Mouse (Mus musculus) limb, embryonic 10.5 days (tissue): Measurements from ENCODE around the gene Gm13128. TPM values are rescaled to one million over a fixed set of nuclear protein-coding genes. Genes with fewer than 3 reads are reported as not detected.
"Not testable (repeated sequence)": the region's sequence is repeated elsewhere in the genome, so short reads cannot be mapped to it uniquely, and the experiment has no call there.

Experiments
- DNase-seq: peaks from one replicate; pipeline ENCODE4 v3.0.0-alpha.2; 2017; ENCODE audit warnings: low spot score
- H3K27ac ChIP-seq: fragments of 300-500 bp; sonication (generic); 2 replicates; pipeline ENCODE4 v1.5.1; 2016; ENCODE audit warnings: mild to moderate bottlenecking
- H3K27me3 ChIP-seq: fragments of 300-500 bp; sonication (generic); 2 replicates; pipeline ENCODE4 v1.6.1; 2016; ENCODE audit warnings: low read depth, mild to moderate bottlenecking; ENCODE audit not compliant: poor library complexity, severe bottlenecking
- H3K36me3 ChIP-seq: fragments of 300-500 bp; sonication (generic); 2 replicates; pipeline ENCODE4 v1.6.1; 2016; ENCODE audit warnings: mild to moderate bottlenecking, moderate library complexity
- H3K4me1 ChIP-seq: fragments of 300-500 bp; sonication (generic); 2 replicates; pipeline ENCODE4 v1.6.1; 2016
- H3K4me3 ChIP-seq: fragments of 300-500 bp; sonication (generic); 2 replicates; pipeline ENCODE4 v1.5.1; 2016; ENCODE audit warnings: mild to moderate bottlenecking, moderate library complexity
- H3K9me3 ChIP-seq: fragments of 300-500 bp; sonication (generic); replicated peaks from 2 replicates; pipeline ENCODE4 v1.6.1; 2016; ENCODE audit warnings: mild to moderate bottlenecking
- WGBS: fragments of 180-500 bp; shearing (Covaris S2); methylation state at CpG from one replicate; pipeline ENCODE4 v1.1.7; 2016; 5-methylcytosine and 5-hydroxymethylcytosine counted together
- polyA plus RNA-seq: library from polyadenylated mRNA; unstranded; fragments of >200 nt; fragmentation: Nextera tagmentation; extraction: Ambion mirVana; gene quantifications from 2 replicates; pipeline ENCODE4 v1.2.1, GENCODE M21; 2016

The Gm13128 gene
- polyA plus RNA-seq = not detected in 2 replicates

DNA sequence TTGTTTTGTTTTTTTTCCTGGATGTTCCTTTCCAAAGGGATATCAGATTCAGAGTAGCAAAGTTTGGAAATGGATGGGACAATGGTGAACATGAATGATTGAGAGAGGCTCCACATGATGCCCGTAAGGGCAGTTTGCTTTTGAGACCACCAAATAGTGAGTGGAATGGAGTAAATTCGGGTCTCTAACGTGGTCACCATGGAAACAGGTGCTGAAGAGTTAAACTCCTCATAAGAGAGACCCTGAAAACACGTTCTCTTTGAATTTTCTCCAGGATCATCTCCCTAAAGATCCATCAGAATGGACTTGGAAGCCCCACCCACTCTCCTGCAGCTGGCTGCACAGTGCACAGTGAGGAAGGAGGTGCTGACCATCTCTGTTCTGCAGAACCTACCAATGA lies at the start of gene Gm13128:
Gm13128 (plus strand) TSS at position 301 of the 400 bp plus-strand sequence.
- H3K27ac ChIP-seq, H3K36me3 ChIP-seq, H3K27me3 ChIP-seq, H3K9me3 ChIP-seq, DNase-seq, H3K4me1 ChIP-seq, H3K4me3 ChIP-seq: not testable (repeated sequence)
- 65% methylated on average over 4 of the region's 4 CpGs for WGBS

DNA sequence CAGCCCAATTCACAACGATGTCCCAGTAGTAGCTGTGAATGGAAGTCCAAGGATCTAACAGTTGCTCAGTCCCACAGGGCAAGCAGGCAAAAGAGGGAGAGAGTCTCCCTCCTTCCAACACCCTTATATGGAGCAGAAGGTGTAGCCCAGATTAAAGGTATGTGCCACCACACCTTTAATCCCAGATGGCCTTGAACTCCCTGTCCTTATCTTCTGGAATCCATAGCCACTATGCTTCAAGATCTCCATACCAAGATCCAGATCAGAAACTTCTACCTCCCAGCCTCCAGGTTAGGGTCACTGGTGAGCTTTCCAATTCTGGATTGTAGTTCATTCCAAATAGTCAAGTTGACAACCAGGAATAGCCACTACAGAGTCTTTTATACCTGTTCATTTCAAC lies 49.7 kb upstream of the Gm13128 start, which contains the start of gene Pramel5:
Pramel5 (minus strand) TSS at position 101 of the 400 bp plus-strand sequence.
- DNase-seq, H3K4me3 ChIP-seq, H3K36me3 ChIP-seq, H3K4me1 ChIP-seq, H3K27ac ChIP-seq, H3K27me3 ChIP-seq, H3K9me3 ChIP-seq: not testable (repeated sequence)
- 80% methylated on average over 1 of the region's 1 CpGs for WGBS

DNA sequence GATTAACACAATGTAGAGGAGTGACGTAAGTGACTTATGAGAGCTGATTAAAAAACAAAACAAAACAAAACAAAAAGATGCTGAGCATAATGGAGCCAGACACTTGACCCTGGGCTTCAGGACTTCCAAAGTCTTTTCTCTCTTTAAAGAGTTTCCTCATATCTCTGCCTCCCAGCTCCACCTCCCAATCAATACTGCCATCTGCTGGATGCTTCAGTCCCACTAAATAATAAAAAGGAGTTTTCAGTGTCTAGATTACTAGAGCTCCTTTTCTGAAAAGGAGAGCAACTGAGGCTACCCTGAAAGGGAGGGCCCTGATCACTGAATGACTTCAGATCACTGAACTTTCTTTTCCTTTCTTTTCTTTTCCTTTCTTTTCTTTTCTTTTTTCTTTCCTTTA lies 30.6 kb upstream of the Gm13128 start:
- 83% methylated on average over 1 of the region's 1 CpGs for WGBS
- not testable (repeated sequence) for H3K27me3 ChIP-seq

DNA sequence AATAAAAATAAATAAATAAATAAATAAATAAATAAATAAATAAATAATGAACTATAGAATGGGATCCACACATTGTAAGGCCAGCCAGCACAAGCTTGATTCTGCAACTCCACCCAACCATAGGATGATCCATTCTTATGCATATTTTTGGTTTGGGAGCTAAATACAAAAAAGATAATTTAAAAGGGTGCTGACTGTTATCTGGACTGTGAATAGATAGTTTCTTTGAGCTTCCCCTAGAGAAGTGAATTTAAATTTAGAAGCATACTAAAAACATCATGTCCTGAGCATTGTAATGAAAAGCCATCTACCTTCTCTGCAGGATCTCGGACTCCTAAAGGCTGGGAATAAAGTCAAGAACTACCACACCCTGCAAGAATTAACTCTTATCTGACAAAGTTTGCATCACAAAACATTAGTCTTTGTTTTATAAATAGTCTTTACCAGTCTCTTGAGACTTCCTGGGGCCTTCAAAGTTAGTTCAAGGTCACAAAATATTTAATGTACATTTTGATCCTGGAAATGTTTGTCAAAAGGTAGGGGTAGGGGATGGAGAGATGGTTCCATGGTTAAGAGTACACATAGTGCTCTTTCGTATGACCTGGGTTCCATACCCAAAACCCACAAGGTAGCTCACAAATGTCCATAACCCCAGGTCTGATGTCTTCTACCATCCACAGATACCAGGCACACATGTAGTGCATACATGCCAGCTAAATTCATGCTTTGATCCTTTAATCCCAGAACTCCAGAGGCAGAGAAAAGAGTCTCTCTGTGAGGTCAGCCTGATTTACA lies 17.2 kb upstream of the Gm13128 start:
- not testable (repeated sequence) for H3K36me3 ChIP-seq, H3K9me3 ChIP-seq, H3K4me1 ChIP-seq, H3K27me3 ChIP-seq, DNase-seq, H3K27ac ChIP-seq, H3K4me3 ChIP-seq
- WGBS = 79% methylated on average over 2 of the region's 2 CpGs

More for the DNA sequence above, 30.6 kb upstream of the Gm13128 start:
- not testable (repeated sequence) for H3K4me3 ChIP-seq, H3K36me3 ChIP-seq, DNase-seq, H3K27ac ChIP-seq, H3K4me1 ChIP-seq, H3K9me3 ChIP-seq

DNA sequence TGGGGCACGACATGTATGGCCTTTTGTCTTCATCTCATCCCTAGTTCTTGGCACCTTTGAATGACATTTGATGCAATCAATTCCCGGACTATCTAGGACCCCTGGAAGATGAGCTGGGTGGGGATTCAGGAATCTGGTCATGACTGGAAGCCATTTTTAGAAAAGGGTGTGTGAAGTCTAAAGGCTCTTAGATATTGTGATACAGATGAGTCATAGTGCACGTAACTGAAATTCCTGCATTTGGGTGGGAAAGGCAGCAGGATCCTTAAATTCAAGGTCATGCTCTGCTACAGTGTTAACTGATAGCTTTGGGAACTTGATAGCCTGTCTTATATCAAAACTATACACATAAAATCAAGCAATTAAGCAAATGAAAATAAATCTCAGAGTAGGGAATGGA lies 5.8 kb downstream of the Gm13128 start:
- H3K4me1 ChIP-seq, H3K27ac ChIP-seq, H3K4me3 ChIP-seq, H3K9me3 ChIP-seq, DNase-seq, H3K36me3 ChIP-seq, H3K27me3 ChIP-seq: not testable (repeated sequence)
- 94% methylated on average over 3 of the region's 3 CpGs for WGBS

DNA sequence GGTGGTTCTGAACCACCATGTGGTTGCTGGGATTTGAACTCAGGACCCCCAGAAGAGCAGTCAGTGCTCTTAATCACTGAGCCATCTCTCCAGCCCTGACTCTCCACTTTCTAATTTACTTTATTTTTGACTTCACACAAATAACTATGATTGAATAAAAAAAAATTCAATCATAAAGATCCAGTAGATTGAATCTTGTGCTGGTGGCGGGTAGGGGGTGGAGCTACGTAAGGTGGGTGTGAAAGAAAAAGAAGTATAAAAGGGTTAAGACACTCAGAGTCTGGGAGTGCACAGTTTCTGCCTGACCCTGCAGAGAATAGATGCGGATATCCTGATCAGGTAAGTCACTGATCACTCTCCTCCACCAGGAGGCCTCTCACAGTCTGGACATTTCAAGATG lies 27.6 kb downstream of the Gm13128 start, which contains the start of gene Gm13119:
Gm13119 (plus strand) TSS at position 301 of the 400 bp plus-strand sequence.
- H3K27ac ChIP-seq, H3K4me1 ChIP-seq, DNase-seq, H3K9me3 ChIP-seq, H3K36me3 ChIP-seq, H3K27me3 ChIP-seq, H3K4me3 ChIP-seq: not testable (repeated sequence)
- 86% methylated on average over 3 of the region's 3 CpGs for WGBS

DNA sequence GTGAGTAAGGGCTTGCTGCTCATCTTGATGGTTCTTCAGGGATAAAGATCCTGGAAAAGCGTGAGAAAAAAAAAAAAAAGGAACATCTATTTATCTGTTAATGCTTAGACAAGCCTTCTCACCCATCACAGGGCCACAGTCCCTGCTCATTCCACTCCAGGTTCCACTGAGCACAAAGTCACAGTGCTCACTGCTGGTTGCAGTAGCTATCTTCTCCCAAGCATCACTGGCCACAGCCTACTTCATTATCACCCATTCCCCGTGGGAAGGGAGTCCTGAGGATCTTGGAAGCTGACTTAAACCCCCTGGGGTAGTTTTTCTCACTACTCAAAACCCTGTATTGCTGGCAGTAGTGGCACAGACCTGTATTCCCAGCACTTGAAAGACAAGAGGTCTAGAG lies 47.9 kb downstream of the Gm13128 start, which contains the start of gene Pramef20:
Pramef20 (minus strand) TSS at position 23 of the 400 bp plus-strand sequence.
- Histone ChIP-seq H3K9me3 (no peaks in the 10 kb centered on the region), H3K27me3 (no peaks in the 10 kb centered on the region), H3K4me3 (no peak within 1 kb of the TSS), H3K27ac (no peak within 1 kb of the TSS), H3K36me3 (no peaks in the 10 kb centered on the region), H3K4me1 (no peaks in the 10 kb centered on the region)
- DNase-seq = no peak
- WGBS = 56% methylated on average over 2 of the region's 2 CpGs

Other genes with a start within 250 kb of the Gm13128 start
- gene Gm13102, start 223.8 kb upstream of the Gm13128 start, polyA plus RNA-seq = not detected in 2 replicates
- gene Oog3, start 167.6 kb upstream of the Gm13128 start, polyA plus RNA-seq = not detected in 2 replicates
- gene Oog2, start 139.5 kb upstream of the Gm13128 start, polyA plus RNA-seq = not detected in 2 replicates
- gene C87977, start 116.9 kb upstream of the Gm13128 start, polyA plus RNA-seq = not detected in 2 replicates
- gene Pramel5, start 49.8 kb upstream of the Gm13128 start, polyA plus RNA-seq = not detected in 2 replicates
- gene Gm13119, start 27.7 kb downstream of the Gm13128 start, polyA plus RNA-seq = not detected in 2 replicates
- gene Pramef20, start 47.7 kb downstream of the Gm13128 start, polyA plus RNA-seq = not detected in 2 replicates
- 0.13 and 0.14 TPM in 2 replicates for gene Pramef12, start 78.2 kb downstream of the Gm13128 start, polyA plus RNA-seq
- not detected in 2 replicates for gene 1700012P22Rik, start 108.5 kb downstream of the Gm13128 start, polyA plus RNA-seq
- not detected in 2 replicates for gene Gm9944, start 123.1 kb downstream of the Gm13128 start, polyA plus RNA-seq
- not detected in 2 replicates for gene Aadacl3, start 133.5 kb downstream of the Gm13128 start, polyA plus RNA-seq
- not detected in 2 replicates for gene 9430007A20Rik, start 189.6 kb downstream of the Gm13128 start, polyA plus RNA-seq
- not detected in 2 replicates for gene Gm13124, start 234.9 kb downstream of the Gm13128 start, polyA plus RNA-seq